Mouse (Mus musculus) adrenal gland, postnatal 14 days (tissue): Measurements from ENCODE around the gene Ptprd. TPM values are rescaled to one million over a fixed set of nuclear protein-coding genes. Genes with fewer than 3 reads are reported as not detected.
"Not testable (repeated sequence)": the region's sequence is repeated elsewhere in the genome, so short reads cannot be mapped to it uniquely, and the experiment has no call there.

Source experiments
- DNase-seq: peaks from one replicate; pipeline ENCODE4 v3.0.0; 2021; ENCODE audit warnings: mixed read lengths
- total RNA-seq: library from RNA; stranded (reverse); gene quantifications from 2 replicates; pipeline ENCODE4 v1.2.3, GENCODE M21; 2021

Ptprd gene
- total RNA-seq, 1 experiment from 2014 or later: 101 TPM

GRCm38 (mm10) chr4:76447396-76447795 lies 1764.4 kb downstream of the Ptprd start:
- peak; percentile 18 for DNase-seq

GRCm38 (mm10) chr4:76444778-76445177 lies 1767.0 kb downstream of the Ptprd start:
- DNase-seq: no peak

- DNase-seq: no peak
Observed at GRCm38 (mm10) chr4:76443553-76443952, 1768.2 kb downstream of the Ptprd start.

- peak; percentile 83 for DNase-seq
Observed at GRCm38 (mm10) chr4:76440791-76441364, 1770.9 kb downstream of the Ptprd start.

GRCm38 (mm10) chr4:76438496-76439079 lies 1773.2 kb downstream of the Ptprd start:
- DNase-seq: no peak

GRCm38 (mm10) chr4:76438068-76438467 lies 1773.7 kb downstream of the Ptprd start:
- no peak for DNase-seq

GRCm38 (mm10) chr4:76435920-76436319 lies 1775.8 kb downstream of the Ptprd start:
- no peak for DNase-seq

GRCm38 (mm10) chr4:76429769-76430168 lies 1782.0 kb downstream of the Ptprd start:
- DNase-seq: no peak

- DNase-seq: not testable (repeated sequence)
Observed at GRCm38 (mm10) chr4:76427036-76427435, 1784.7 kb downstream of the Ptprd start.

GRCm38 (mm10) chr4:76425230-76425575 lies 1786.6 kb downstream of the Ptprd start:
- no peak for DNase-seq

- DNase-seq: peak; percentile 67
Observed at GRCm38 (mm10) chr4:76424324-76425229, 1787.2 kb downstream of the Ptprd start.

GRCm38 (mm10) chr4:76422113-76422512 lies 1789.6 kb downstream of the Ptprd start:
- no peak for DNase-seq

GRCm38 (mm10) chr4:76419641-76420040 lies 1792.1 kb downstream of the Ptprd start:
- no peak for DNase-seq

GRCm38 (mm10) chr4:76417676-76418075 lies 1794.1 kb downstream of the Ptprd start:
- no peak for DNase-seq

- DNase-seq: peak; percentile 6
Observed at GRCm38 (mm10) chr4:76415624-76416023, 1796.1 kb downstream of the Ptprd start.

- DNase-seq: no peak
Observed at GRCm38 (mm10) chr4:76414591-76414990, 1797.2 kb downstream of the Ptprd start.

- DNase-seq: no peak
Observed at GRCm38 (mm10) chr4:76410053-76410452, 1801.7 kb downstream of the Ptprd start.

GRCm38 (mm10) chr4:76409159-76409558 lies 1802.6 kb downstream of the Ptprd start:
- DNase-seq: no peak

GRCm38 (mm10) chr4:76405862-76406454 lies 1805.8 kb downstream of the Ptprd start:
- no peak for DNase-seq

GRCm38 (mm10) chr4:76403219-76403618 lies 1808.5 kb downstream of the Ptprd start:
- no peak for DNase-seq

- no peak for DNase-seq
Observed at GRCm38 (mm10) chr4:76387887-76388286, 1823.9 kb downstream of the Ptprd start.

GRCm38 (mm10) chr4:76386978-76387824 lies 1824.6 kb downstream of the Ptprd start:
- no peak for DNase-seq
